Mouse (Mus musculus) mouse embryonic stem cell (cell line): ENCODE measurements around the gene 4921509C19Rik.
"Not testable (repeated sequence)": the region's sequence is repeated elsewhere in the genome, so short reads cannot be mapped to it uniquely, and the experiment has no call there.

ENCODE experiments used
- in situ Hi-C, 2 experiments: fragments of 300-500 bp; cut with MboI; formaldehyde crosslinking; loops; 1 replicate in 1 of 2; 3 replicates in 1 of 2; pipeline ENCODE4 v1.14.3; 2019 to 2020; ENCODE audit warnings: low sequenced_read_pairs in 2 of 2, low pct_unique_long_range_greater_than_20kb in 1 of 2, mixed read lengths in 1 of 2; ENCODE audit not compliant: unreplicated experiment in 1 of 2

The 4921509C19Rik gene

DNA sequence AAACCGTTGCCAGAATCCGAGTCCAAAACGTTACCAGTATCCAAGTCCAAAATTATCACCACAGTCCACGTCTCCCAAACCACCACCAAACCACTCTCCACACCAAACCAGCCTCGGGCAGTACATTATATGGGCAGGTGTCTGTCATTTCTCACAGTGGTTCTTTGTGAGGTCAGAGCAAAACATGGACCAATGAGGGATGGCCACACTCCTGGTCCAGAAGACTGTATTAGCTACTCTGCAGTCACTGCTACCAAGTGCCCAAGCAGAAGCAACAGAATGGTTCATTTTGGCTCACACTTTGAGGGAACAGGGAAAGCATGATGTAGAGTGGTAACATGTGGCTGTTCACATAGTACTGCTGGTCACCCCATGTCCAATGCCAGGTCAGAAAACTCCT is at the start of gene 4921509C19Rik:
Gene 4921509C19Rik (minus strand): TSS at position 101 of the 400 bp plus-strand sequence.
- in situ Hi-C loops: not testable (repeated sequence)

DNA sequence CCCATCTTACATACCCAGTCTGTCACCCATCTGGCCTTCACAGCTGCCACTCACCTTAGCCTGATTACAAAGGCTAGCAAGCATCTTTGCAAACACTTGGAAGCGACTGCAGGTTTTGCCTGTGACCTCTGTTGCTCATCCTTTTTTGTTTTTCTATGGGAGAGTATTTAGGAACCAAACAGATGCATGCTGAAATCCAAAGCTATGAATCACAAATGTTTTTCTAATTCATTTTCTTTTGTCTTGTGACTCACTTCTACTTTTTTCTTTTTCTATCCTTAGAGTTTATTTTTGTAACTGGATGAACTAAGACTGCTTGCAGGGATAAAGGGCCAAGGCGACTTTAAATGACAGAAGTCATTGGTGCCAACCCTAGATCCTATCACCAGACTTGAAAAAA is 49.6 kb upstream of the 4921509C19Rik start:
- in situ Hi-C loops: no loop called here

DNA sequence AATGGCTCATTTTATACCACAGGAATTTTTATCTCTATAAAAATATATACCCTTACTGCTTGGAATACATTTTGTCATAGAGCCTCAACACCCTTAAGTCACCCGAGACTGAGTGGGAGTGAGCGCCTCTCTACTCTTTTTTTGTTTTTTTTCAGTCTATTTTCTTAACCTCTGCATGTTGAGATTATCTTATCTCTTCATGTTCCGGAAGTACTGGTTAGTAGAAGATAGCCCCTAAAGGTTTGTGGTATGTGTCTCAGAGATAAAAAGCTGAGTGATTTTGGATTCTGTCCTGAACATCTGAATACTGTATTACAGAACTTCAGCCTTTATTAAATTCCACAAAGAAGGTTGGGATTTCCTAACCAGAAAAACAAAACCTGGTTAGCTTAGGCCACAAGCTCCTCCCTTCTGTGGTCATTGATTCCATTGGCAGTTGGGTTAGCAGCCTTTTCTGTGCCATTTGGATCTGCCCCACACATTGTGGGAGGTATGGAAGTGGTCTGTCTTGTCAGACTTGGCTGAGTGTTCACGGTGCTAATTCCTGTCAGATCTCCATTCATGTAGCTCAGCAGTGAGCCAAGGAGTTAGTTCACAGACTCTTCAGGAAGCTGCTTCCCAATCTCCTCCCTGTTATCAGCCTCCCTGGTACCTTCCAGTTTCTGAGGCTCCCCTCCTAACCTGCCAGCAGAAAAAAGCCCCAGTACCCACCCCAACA is 48.5 kb upstream of the 4921509C19Rik start:
- in situ Hi-C loops: no loop called here

DNA sequence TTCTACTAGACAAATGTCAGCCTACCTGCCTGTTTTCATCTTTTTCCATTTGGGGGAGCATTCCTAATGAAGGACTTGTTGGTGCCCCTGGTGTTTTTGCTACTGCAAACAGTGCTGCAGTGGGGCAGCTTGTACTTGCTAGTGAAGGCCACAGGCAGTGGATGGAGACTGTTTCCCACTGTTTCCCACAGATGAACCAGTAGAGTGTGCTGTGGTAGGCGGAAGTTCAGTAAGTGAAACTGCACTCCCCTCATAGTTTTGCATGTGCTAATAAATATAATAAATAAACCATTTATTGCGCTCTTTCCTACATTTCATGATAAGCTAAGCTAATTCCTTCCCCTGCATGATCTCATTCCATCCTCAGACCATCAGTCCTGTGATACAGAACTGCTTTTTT is 43.0 kb upstream of the 4921509C19Rik start:
- in situ Hi-C loops: no loop called here

DNA sequence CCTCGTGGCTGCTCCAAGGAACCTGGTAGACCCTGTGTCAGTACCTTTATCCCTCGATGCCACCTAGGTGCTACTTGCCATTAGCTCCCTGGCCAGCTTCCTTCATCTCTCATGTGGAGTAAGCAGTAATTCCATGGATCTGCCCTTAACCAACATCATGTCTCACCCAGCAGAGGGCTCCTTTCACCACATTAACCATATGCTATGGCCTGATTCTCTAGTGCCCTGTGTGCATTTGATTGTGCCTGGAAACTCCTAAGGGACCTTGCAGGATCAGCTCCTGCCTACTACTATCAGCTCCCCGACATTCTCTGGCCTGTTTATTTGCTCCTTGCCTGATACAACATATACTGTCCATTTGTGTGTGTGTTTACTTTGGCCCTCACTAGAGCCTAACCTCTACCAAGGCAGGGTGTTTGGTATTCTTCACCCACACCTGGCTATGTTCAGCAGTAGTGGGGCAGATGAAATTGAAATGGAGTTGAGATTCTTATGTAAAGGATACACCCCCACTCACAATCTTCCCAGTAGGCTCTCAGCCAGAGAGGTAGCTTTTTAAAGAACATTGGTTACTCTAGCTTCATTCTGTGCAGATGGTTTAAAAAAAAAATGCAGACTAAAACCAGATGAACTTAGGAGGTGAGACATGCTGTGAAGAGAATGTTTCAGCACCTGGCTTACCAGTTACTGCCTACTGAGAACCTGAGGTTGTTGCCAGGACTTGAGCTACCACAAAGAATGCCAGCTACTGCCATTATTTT is 37.8 kb upstream of the 4921509C19Rik start:
- in situ Hi-C loops: no loop called here

DNA sequence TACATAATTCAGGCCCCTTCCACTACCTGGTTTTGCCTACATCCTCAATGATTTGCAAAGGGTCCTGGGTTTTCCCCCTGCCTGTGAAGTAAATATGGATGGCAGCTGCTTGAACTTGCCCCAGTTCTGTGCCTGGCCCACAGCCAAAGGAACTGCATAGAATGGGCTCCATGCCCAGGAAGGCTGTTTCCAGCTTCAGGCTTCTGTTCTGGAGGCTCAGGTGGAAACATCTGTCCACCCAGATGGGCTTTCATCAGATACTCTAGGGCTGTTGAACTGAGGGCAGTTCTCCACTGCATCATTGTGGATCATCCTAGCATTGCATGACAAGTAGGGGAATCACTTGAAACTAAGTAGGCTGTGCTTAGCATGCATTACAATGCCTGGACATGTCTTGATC is 36.2 kb upstream of the 4921509C19Rik start:
- in situ Hi-C loops: no loop called here

DNA sequence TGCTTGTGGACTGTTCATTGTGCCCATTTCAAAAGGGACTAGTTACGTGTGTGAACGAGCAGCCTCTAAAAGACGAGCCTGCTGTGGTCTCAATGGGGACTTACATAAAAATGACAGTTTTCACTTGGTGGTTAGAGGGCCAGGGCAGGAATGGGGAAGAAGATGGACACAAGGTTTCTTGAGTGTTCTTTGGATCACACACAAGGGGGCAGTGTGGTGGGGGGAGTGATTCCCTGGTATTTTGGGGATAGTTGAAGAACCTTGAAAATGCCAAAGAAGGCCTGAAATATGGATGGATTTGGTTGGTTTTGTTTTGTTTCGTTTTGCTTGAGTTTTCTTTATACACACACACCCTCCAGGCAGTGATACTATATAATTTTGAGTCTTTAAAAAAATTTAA is 28.3 kb upstream of the 4921509C19Rik start:
- in situ Hi-C loops: no loop called here

DNA sequence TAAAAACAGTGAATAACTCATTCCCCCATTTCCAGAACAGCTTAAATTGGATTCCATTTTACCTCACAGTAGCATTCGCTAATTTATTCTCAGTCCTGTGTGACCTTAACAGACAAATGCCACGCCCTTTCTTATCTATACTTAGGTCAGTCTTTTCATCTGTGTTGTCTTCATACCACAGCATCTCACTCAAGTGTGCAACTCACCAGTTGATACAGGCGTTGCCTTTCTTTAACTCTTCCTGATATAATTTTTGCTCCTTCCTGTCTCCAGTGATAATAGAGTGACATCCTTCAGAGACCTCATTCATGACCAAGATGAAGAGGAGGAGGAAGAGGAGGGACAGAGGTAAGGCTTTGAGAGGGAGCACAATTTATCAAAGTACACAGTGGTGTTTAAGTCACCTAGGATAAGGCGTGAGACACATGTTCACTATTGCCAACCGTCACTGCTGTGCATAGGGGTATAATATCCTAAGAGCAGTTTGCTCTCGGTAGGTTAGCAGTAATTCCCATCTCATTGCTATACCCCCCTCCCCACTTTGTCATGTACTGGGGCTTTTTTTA is 24.6 kb upstream of the 4921509C19Rik start:
- in situ Hi-C loops: no loop called here

DNA sequence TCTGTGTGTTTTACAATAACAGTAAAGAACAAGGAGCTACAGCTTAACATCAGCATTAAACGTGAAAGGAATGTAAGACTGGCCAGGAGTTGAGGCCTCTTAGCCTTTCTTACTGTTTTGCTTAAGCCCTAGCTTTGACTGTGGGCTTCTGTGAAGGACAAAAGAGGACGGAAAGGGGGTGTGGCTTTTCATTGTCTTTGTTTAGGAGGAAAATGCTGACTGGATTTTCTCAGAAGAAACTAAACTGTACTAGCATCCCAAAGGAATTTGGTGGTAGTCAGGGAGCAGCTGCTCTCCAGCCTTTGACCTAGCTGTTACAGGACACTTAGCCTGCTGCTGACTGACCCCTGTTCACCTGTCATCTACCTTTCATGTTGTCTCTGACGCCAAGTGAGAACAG is 22.4 kb upstream of the 4921509C19Rik start:
- in situ Hi-C loops: no loop called here

DNA sequence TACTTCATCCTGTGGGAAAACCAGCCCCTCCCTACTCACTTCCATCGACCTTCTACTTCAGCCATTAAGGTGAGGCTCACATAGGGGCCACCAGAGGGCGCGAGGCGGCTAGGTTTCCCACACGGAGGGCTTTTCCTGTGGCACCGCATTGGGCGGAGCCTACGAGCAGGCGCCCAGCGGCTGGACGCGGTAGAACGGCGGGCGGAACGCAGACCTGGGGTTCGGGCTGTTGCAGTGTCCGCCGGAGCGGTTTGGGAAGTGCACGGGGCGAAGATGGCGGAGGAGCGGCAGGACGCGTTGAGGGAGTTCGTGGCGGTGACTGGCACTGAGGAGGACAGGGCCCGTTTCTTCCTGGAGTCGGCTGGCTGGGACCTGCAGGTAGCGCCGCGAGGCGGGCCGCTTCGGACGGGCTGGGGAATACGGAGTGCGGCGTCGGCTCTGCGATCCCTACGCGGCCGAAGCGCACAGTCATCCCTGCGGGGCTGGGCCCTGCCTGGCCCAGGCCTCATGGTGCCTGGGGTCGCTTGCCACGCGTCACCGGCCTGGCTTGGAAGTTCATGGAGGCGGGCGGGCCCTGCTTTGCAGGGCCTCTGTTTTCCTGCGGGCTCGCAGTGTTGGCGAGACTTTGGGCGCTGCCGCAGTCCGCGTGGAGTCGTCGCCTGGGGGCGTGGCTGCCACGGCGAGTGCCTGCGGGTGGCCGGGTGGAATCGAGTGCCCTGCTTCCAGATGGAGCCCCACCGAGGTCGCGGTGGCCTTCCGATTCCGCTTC is 18.3 kb upstream of the 4921509C19Rik start, which contains the start of gene Nsfl1c:
Gene Nsfl1c (plus strand): TSS at position 148 of the 769 bp plus-strand sequence.
- in situ Hi-C loops: no loop called here

DNA sequence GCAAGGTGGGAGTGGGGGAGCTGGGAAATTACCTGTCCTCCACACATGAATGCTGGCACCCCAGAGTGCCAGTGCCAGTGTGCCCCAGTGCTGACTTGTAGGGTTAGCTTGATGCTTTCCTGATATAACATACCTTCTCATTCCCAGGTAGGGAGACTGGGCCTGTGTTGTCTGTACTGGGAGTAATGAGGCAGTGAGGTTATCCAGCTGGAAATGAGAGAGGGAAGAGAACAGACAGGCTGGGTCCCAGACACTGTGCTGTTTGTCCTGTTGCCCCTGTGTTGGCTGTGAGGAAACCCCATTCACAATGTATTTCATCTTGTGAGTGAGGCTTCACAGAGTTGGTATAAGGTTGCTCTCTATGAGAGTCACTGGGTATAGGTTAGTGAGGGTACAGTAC is 10.5 kb upstream of the 4921509C19Rik start:
- in situ Hi-C loops: no loop called here

DNA sequence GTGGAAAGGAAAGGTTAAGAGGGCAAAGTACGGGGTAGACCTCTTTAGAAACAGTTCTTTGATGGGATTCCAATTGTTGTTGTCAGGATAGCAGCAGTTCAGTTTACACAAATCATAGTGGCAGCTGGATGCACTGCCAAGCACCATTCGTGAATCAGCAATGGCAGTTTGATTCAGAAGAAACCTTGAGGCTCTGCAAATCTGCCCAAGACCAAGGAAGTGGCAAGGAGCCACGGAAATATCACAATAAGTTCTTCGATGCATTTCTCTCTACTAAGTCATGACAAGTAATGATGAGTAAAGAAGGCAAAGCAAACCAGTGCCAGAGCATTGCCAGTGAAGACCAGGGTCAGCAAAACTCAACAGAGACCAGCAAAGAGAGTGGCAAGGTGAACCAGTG is 41.0 kb downstream of the 4921509C19Rik start:
- in situ Hi-C loops: not testable (repeated sequence)

DNA sequence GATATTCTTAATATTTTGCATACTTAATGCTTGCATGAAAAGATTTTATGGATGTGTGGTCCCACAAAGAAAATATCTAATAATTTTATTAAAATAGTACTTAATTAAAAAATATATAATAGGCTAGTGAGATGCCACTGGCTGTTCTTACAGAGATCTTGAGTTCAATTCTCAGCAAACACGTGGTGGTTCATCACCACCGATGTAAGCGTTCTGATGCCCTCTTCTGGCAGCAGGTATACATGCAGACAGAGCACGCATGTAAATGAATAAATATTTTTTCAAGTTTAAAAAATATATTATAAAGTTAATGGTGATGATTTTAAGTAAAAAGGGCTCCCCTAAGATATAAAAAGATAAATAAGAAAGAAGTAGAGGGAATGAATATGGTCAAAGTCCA is 41.8 kb downstream of the 4921509C19Rik start:
- in situ Hi-C loops: not testable (repeated sequence)
